Mouse (Mus musculus): ENCODE data around the gene Ankrd53.

GRCm38 (mm10) chr6:83774126-83774525 lies 11.7 kb downstream of the Ankrd53 start:
- TF ChIP-seq CTCF (IDR thresholded peaks at IDR 0.05; ENCODE audit: low read depth) = no peak
- no peak for TF ChIP-seq EP300 (IDR thresholded peaks at IDR 0.05; ENCODE audit: low read depth)
